11 mouse cellular contexts compared by ENCODE assay signal in the genomic region with DNA sequence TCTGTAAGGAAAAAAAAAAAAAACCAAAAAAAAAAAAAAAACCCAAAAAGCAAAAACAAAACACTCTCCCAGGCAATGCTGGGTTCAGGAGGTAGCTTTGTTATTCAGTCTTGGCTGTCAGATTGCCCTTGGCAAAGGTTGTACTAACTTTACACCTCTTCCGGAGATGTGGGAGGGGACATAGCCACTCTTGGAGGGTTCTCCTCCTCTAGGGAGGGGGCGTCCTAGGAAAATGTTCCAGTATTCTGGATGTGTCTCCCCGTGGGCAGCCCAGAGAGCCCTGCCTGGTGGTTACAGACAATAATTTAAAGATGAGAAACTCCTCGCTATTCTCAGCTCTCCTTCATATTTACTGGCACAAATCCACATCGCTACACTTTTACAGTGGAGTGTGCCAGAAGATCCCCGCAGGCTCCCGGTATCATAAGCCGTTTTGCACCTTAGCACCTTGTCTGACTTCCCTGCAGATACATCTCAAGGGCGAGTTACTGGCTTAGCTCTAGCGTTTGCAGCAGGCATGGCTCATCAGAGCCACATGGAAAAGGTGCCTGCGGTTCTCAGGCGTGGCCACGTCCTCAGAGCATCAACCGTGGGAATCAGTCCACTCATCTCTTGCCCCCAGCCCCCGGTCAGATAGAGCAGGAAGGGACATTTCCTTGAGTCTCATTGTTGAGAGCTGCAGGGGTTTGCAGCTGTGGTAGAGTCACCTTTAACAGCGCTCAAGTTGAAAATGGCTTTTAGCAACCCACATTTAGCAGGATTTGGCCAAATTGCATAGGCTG. TPM values are rescaled to one million over a fixed set of nuclear protein-coding genes. Genes with fewer than 3 reads are reported as not detected.
DNase-seq lines count a peak whose midpoint lies in the region; ATAC-seq lines count a peak whose summit lies in the region.
"Had no signal": no experiment of that assay in that cellular context is flagged by ENCODE, and none has a peak within 500 bp of the region (broad histone marks: within the 10 kb centered on the region; RNA-seq: fewer than 3 reads in every experiment).

No protein-coding gene starts in this region.

- no peaks in the 10 kb centered on the region for H3K9me3 ChIP-seq in hindbrain, embryonic 10.5 days
- no peaks in the 10 kb centered on the region for H3K9me3 ChIP-seq in hindbrain, embryonic 11.5 days (ENCODE audit: control insufficient read depth, low read length)

- no peak overlapping the region for H3K4me3 ChIP-seq in hindbrain, embryonic 10.5 days
- no peak overlapping the region for H3K4me3 ChIP-seq in hindbrain, embryonic 11.5 days (ENCODE audit: low read depth, low read length)
- H3K4me3 ChIP-seq: myocyte had no signal

- no peak for DNase-seq in hindbrain, embryonic 10.5 days (ENCODE audit: low spot score)
- no peak for DNase-seq in hindbrain, embryonic 11.5 days (ENCODE audit: low spot score)
- peak; percentile 30 for DNase-seq in ZHBTc4 (ENCODE audit: low read depth, low spot score)
- DNase-seq in heart, postnatal 25 days (ENCODE audit: low spot score): peak; percentile 13
- peak; percentile 43 to 84 for DNase-seq in left cerebral cortex, postnatal 25 days (ENCODE audit: low spot score in 2 of 2)
- DNase-seq in embryo, embryonic 10 days (ENCODE audit: low spot score): no peak
- no peak for DNase-seq in layer of hippocampus, postnatal 10 days (ENCODE audit: low spot score in 2 of 2)
- DNase-seq: adrenal gland, postnatal 25 days had no signal

- ATAC-seq in hindbrain, embryonic 11.5 days (ENCODE audit: low FRiP score): no peak
- no peak for ATAC-seq in CD4-positive, CD25-positive, alpha-beta regulatory T cell, adult 4 months

- peaks cover 42% of the 10 kb centered on the region for H3K4me1 ChIP-seq in hindbrain, embryonic 10.5 days (replicated peaks)
- peaks cover 6% of the 10 kb centered on the region for H3K4me1 ChIP-seq in hindbrain, embryonic 11.5 days (replicated peaks; ENCODE audit: control insufficient read depth, insufficient read depth, low read length)

- 48% methylated on average over 16 of the region's 16 CpGs for WGBS in hindbrain, embryonic 10.5 days
- 51% methylated on average over 16 of the region's 16 CpGs for WGBS in hindbrain, embryonic 11.5 days

- intact Hi-C loops in heart, postnatal 25 days (cut with DNase I): loop anchor here (2.0 to 5.0 kb wide), 2 partner anchors 23 to 102 kb away; no protein-coding TSS in a partner anchor
- intact Hi-C loops in left cerebral cortex, postnatal 25 days (cut with DNase I): no loop called here

- no peaks in the 10 kb centered on the region for H3K27me3 ChIP-seq in hindbrain, embryonic 10.5 days (ENCODE audit: insufficient read depth, poor library complexity, severe bottlenecking)
- no peaks in the 10 kb centered on the region for H3K27me3 ChIP-seq in hindbrain, embryonic 11.5 days (ENCODE audit: control insufficient read depth, insufficient read depth, low read length)

- no peak overlapping the region for H3K9ac ChIP-seq in hindbrain, embryonic 11.5 days (ENCODE audit: low read depth, low read length)

- H3K27ac ChIP-seq in hindbrain, embryonic 10.5 days: peak overlapping the region; percentile 46; the same call in 1 of the 2 replicates
- no peak overlapping the region for H3K27ac ChIP-seq in hindbrain, embryonic 11.5 days (ENCODE audit: low read depth, low read length)

- peaks cover 94% of the 10 kb centered on the region for H3K36me3 ChIP-seq in hindbrain, embryonic 10.5 days
- peaks cover 8% of the 10 kb centered on the region; the same call in 1 of the 2 replicates for H3K36me3 ChIP-seq in hindbrain, embryonic 11.5 days (ENCODE audit: control insufficient read depth, insufficient read depth, low read length)

- no peak overlapping the region for H3K4me2 ChIP-seq in hindbrain, embryonic 11.5 days (replicated peaks; ENCODE audit: low read depth, low read length)

RNA-seq across cellular contexts. Expression of a gene that starts 24.5 kb away (rescaled TPM):
- polyA plus RNA-seq in hindbrain, embryonic 10.5 days (2016; fragmentation: Nextera tagmentation; extraction: Ambion mirVana): 52.4 and 69.5 TPM in 2 replicates
- 31.8 and 40.5 TPM in 2 replicates for polyA plus RNA-seq in hindbrain, embryonic 11.5 days (2014; fragmentation: Nextera tagmentation; extraction: Ambion mirVana)
- 10 to 100 TPM in 1 of 2 experiments, 1 to 10 TPM in 1; 8.6 to 12.6 TPM for total RNA-seq in heart, postnatal 25 days (2021)
- total RNA-seq in left cerebral cortex, postnatal 25 days (2021): 10 to 100 TPM; 60.0 to 61.6 TPM
- 10 to 100 TPM; 89.2 to 96.5 TPM for total RNA-seq in layer of hippocampus, postnatal 10 days (2021)
- not detected for polyA plus RNA-seq in CD4-positive, CD25-positive, alpha-beta regulatory T cell, adult 4 months (2017; shearing (Covaris generic))
- total RNA-seq: hematopoietic stem cell, adult 5-6 weeks had no signal

Comparison
In these comparisons a context has a peak if more than half of its experiments do, and no peak if none do; other contexts are left out.
1. DNase-seq: peak in ZHBTc4 (single experiment), heart, postnatal 25 days (single experiment) and left cerebral cortex, postnatal 25 days (2 of 2); none in hindbrain, embryonic 10.5 days (single experiment), hindbrain, embryonic 11.5 days (single experiment), embryo, embryonic 10 days (single experiment) and layer of hippocampus, postnatal 10 days (0 of 2).
2. RNA of a gene that starts 24.5 kb away (total RNA-seq): 89.2 to 96.5 TPM in layer of hippocampus, postnatal 10 days and 60.0 to 61.6 TPM in left cerebral cortex, postnatal 25 days; 8.6 to 12.6 TPM in heart, postnatal 25 days; every median in the first group is over 4 times any median in the second.